In the genomic region with DNA sequence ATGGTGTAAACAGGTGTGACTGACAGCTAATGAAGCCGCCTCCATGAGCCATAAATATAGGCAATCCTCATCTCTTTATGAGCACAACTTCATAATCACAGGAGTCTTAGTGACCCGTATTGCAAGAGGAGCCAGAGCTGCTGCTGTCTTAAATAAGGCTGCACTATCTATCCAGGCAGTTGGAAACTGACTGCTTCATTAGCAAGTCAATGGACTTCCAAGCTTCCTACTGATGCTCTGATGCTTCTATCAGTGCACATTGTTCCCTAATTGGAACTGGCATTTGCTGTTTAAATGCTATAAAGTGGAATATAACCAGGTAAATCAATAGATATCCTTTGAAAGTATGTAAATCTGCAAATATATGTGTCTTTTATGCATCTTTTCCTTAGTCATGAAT, we compare ENCODE assay signal across 20 mouse cellular contexts.
DNase-seq lines count a peak whose midpoint lies in the region; ATAC-seq lines count a peak whose summit lies in the region.
"Had no signal": no experiment of that assay in that cellular context is flagged by ENCODE, and none has a peak within 500 bp of the region (broad histone marks: within the 10 kb centered on the region; RNA-seq: fewer than 3 reads in every experiment).

No protein-coding gene starts in this region.

- ATAC-seq in forebrain, embryonic 16.5 days: 0 out of 2 replicates have a peak, but pooled peaks have one; percentile 33
- no peak for ATAC-seq in forebrain, embryonic 12.5 days (ENCODE audit: low FRiP score)
- ATAC-seq in midbrain, embryonic 13.5 days: peak; percentile 55; the same call in 1 of the 2 replicates
- no peak for ATAC-seq in erythroblast, adult 5-6 weeks (replicated peaks; ENCODE audit: low FRiP score, poor library complexity, severe bottlenecking)
- ATAC-seq in granulocyte monocyte progenitor cell, adult 5-6 weeks (replicated peaks; ENCODE audit: poor library complexity, severe bottlenecking): no peak

- no peaks in the 10 kb centered on the region for H3K4me1 ChIP-seq in forebrain, embryonic 16.5 days (replicated peaks; ENCODE audit: control insufficient read depth, insufficient read depth, low read length)
- H3K4me1 ChIP-seq in forebrain, embryonic 12.5 days: no peaks in the 10 kb centered on the region; the same call in 1 of the 2 replicates
- H3K4me1 ChIP-seq in midbrain, embryonic 13.5 days (replicated peaks): 0 out of 2 replicates have a peak, but pooled peaks cover 6% of the 10 kb centered on the region
- H3K4me1 ChIP-seq: heart, embryonic 15.5 days; kidney, embryonic 15.5 days; liver, embryonic 13.5 days had no signal

- no peaks in the 10 kb centered on the region for H3K27me3 ChIP-seq in forebrain, embryonic 16.5 days (replicated peaks; ENCODE audit: control insufficient read depth, insufficient read depth, low read length)
- H3K27me3 ChIP-seq in forebrain, embryonic 12.5 days: no peaks in the 10 kb centered on the region
- no peaks in the 10 kb centered on the region for H3K27me3 ChIP-seq in midbrain, embryonic 13.5 days
- H3K27me3 ChIP-seq: heart, embryonic 15.5 days; kidney, embryonic 15.5 days; liver, embryonic 13.5 days had no signal

- no peaks in the 10 kb centered on the region for H3K36me3 ChIP-seq in forebrain, embryonic 16.5 days (ENCODE audit: control insufficient read depth, insufficient read depth)
- no peaks in the 10 kb centered on the region for H3K36me3 ChIP-seq in forebrain, embryonic 12.5 days (replicated peaks)
- H3K36me3 ChIP-seq in midbrain, embryonic 13.5 days: no peaks in the 10 kb centered on the region
- H3K36me3 ChIP-seq: heart, embryonic 15.5 days; kidney, embryonic 15.5 days; liver, embryonic 13.5 days had no signal

- no peak overlapping the region for H3K4me2 ChIP-seq in forebrain, embryonic 16.5 days (ENCODE audit: low read length)
- no peak overlapping the region for H3K4me2 ChIP-seq in forebrain, embryonic 12.5 days
- H3K4me2 ChIP-seq in midbrain, embryonic 13.5 days (replicated peaks): no peak overlapping the region
- H3K4me2 ChIP-seq: heart, embryonic 15.5 days; kidney, embryonic 15.5 days; liver, embryonic 13.5 days had no signal

- 41% methylated on average over 2 of the region's 2 CpGs for WGBS in forebrain, embryonic 16.5 days
- WGBS in forebrain, embryonic 12.5 days: 46% methylated on average over 2 of the region's 2 CpGs
- WGBS in midbrain, embryonic 13.5 days: 24% methylated on average over 2 of the region's 2 CpGs

- H3K4me3 ChIP-seq in forebrain, embryonic 16.5 days (replicated peaks; ENCODE audit: low read length): no peak overlapping the region
- H3K4me3 ChIP-seq in forebrain, embryonic 12.5 days (replicated peaks): no peak overlapping the region
- no peak overlapping the region for H3K4me3 ChIP-seq in midbrain, embryonic 13.5 days (replicated peaks)
- H3K4me3 ChIP-seq: heart, embryonic 15.5 days; kidney, embryonic 15.5 days; liver, embryonic 13.5 days had no signal

- no peaks in the 10 kb centered on the region for H3K9me3 ChIP-seq in forebrain, embryonic 16.5 days (ENCODE audit: control insufficient read depth, low read length)
- H3K9me3 ChIP-seq in forebrain, embryonic 12.5 days: no peaks in the 10 kb centered on the region
- no peaks in the 10 kb centered on the region for H3K9me3 ChIP-seq in midbrain, embryonic 13.5 days
- H3K9me3 ChIP-seq: heart, embryonic 15.5 days; kidney, embryonic 15.5 days; liver, embryonic 13.5 days had no signal

- H3K9ac ChIP-seq in forebrain, embryonic 16.5 days (replicated peaks; ENCODE audit: low read depth, low read length): no peak overlapping the region
- no peak overlapping the region for H3K9ac ChIP-seq in forebrain, embryonic 12.5 days
- H3K9ac ChIP-seq in midbrain, embryonic 13.5 days (replicated peaks): no peak overlapping the region
- H3K9ac ChIP-seq: heart, embryonic 15.5 days; kidney, embryonic 15.5 days; liver, embryonic 13.5 days had no signal

- H3K27ac ChIP-seq in forebrain, embryonic 16.5 days (ENCODE audit: low read length): no peak overlapping the region
- no peak overlapping the region for H3K27ac ChIP-seq in forebrain, embryonic 12.5 days
- no peak overlapping the region for H3K27ac ChIP-seq in midbrain, embryonic 13.5 days
- H3K27ac ChIP-seq: heart, embryonic 15.5 days; kidney, embryonic 15.5 days; liver, embryonic 13.5 days had no signal

- peak; percentile 47 for DNase-seq in retina, embryonic 14.5 days (ENCODE audit: low spot score)
- DNase-seq in retina, postnatal 1 day: no peak
- DNase-seq: adrenal gland, postnatal 10 days; cerebellum, adult 9-11 months; heart, postnatal 36 days; kidney, adult 11 months; layer of hippocampus, adult 9-11 months; liver, embryonic 13.5 days; lung, adult 2 months; lung, postnatal 14 days; right cerebral cortex, postnatal 14 days; spleen, adult 18-20 months; thymus, postnatal 14 days had no signal

Comparison
In these comparisons a context has a peak if more than half of its experiments do, and no peak if none do; other contexts are left out.
1. ATAC-seq: peak in forebrain, embryonic 16.5 days (single experiment) and midbrain, embryonic 13.5 days (single experiment); none in forebrain, embryonic 12.5 days (single experiment), erythroblast, adult 5-6 weeks (single experiment) and granulocyte monocyte progenitor cell, adult 5-6 weeks (single experiment).